17 mouse cellular contexts compared by ENCODE assay signal in the genomic region with DNA sequence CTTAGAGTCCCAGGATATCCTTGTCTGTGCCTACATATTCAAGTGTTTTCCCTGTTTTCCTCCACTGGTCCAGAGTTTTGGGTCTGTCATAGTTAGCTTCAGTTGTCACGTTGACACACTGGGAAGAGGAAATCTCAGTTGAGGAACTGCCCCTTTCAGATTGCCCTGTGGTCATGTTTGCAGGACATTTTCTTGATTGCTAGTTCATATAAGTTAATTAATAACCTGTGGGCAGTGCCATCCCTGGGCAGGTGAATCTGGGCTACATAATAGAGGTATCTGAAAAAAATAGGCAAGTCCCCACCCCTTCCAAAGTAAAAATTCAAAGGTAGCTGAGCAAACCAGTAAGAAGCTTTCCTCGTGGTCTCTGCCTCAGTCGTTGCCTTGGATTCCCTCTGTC. TPM values are rescaled to one million over a fixed set of nuclear protein-coding genes. Genes with fewer than 3 reads are reported as not detected.
"Had no signal": no experiment of that assay in that cellular context is flagged by ENCODE, and none has a peak within 500 bp of the region (broad histone marks: within the 10 kb centered on the region; RNA-seq: fewer than 3 reads in every experiment).

No protein-coding gene starts in this region.

- H3K4me1 ChIP-seq: limb, embryonic 10.5 days; limb, embryonic 13.5 days; midbrain, embryonic 13.5 days; neural tube, embryonic 13.5 days had no signal

- H3K4me3 ChIP-seq: limb, embryonic 10.5 days; limb, embryonic 13.5 days; midbrain, embryonic 13.5 days; myocyte; neural tube, embryonic 13.5 days had no signal

- DNase-seq: kidney, postnatal 10 days; liver, postnatal 0 days; lung, embryonic 14.5 days; retina, postnatal 1 day; right cerebral cortex, postnatal 25 days; thymus, adult 18-20 months; thymus, postnatal 4 days had no signal

- H3K9me3 ChIP-seq: limb, embryonic 10.5 days; limb, embryonic 13.5 days; midbrain, embryonic 13.5 days; neural tube, embryonic 13.5 days had no signal

- H3K27me3 ChIP-seq: limb, embryonic 13.5 days; midbrain, embryonic 13.5 days; neural tube, embryonic 13.5 days had no signal

- H3K27ac ChIP-seq: limb, embryonic 10.5 days; limb, embryonic 13.5 days; liver, embryonic 14.5 days; macrophage; midbrain, embryonic 13.5 days; neural tube, embryonic 13.5 days had no signal

- H3K9ac ChIP-seq: limb, embryonic 13.5 days; liver, embryonic 14.5 days; liver, postnatal 0 days; lung, embryonic 14.5 days; midbrain, embryonic 13.5 days; neural tube, embryonic 13.5 days had no signal

- ATAC-seq: liver, postnatal 0 days; lung, postnatal 0 days; midbrain, embryonic 13.5 days; midbrain, embryonic 16.5 days had no signal

- H3K36me3 ChIP-seq: limb, embryonic 10.5 days; limb, embryonic 13.5 days; midbrain, embryonic 13.5 days; neural tube, embryonic 13.5 days had no signal

- H3K4me2 ChIP-seq: limb, embryonic 13.5 days; liver, embryonic 11.5 days; lung, embryonic 14.5 days; midbrain, embryonic 13.5 days; neural tube, embryonic 13.5 days had no signal

RNA-seq across cellular contexts. Expression of gene Cacna1d, which starts 51.3 kb away (rescaled TPM):
- polyA plus RNA-seq: myocyte had no signal
